Mouse (Mus musculus) olfactory bulb, adult 2 months (tissue): Measurements from ENCODE around the gene Plekhh3. TPM values are rescaled to one million over a fixed set of nuclear protein-coding genes. Genes with fewer than 3 reads are reported as not detected.
A peak's percentile ranks its signal among the peaks of the same experiment; 100 is the strongest.

Experiments used
- H3K27ac ChIP-seq: fragments of 200-500 bp; 2 replicates; pipeline ENCODE4 v1.5.1; 2012; ENCODE audit warnings: low read depth, low read length; ENCODE audit not compliant: insufficient read depth
- H3K4me1 ChIP-seq: fragments of 200-500 bp; 2 replicates; pipeline ENCODE4 v1.6.1; 2012; ENCODE audit warnings: low read length; ENCODE audit not compliant: control insufficient read depth, insufficient read depth
- H3K4me3 ChIP-seq: fragments of 200-500 bp; 2 replicates; pipeline ENCODE4 v1.5.1; 2012; ENCODE audit warnings: mild to moderate bottlenecking, low read depth, low read length, moderate library complexity; ENCODE audit not compliant: insufficient read depth
- CTCF ChIP-seq: fragments of 200-500 bp; IDR thresholded peaks from 2 replicates; pipeline ENCODE4 v1.5.1; 2012; ENCODE audit warnings: low read depth, mild to moderate bottlenecking, low read length, moderate library complexity; ENCODE audit not compliant: insufficient read depth
- POLR2A ChIP-seq: fragments of 200-500 bp; IDR thresholded peaks from 2 replicates; pipeline ENCODE4 v1.6.1; 2012; ENCODE audit warnings: mild to moderate bottlenecking, low read depth, low read length, moderate library complexity; ENCODE audit not compliant: insufficient read depth
- WGBS: fragments of 180-500 bp; shearing (Covaris S2); methylation state at CpG from one replicate; pipeline ENCODE4 v1.1.7; 2018; 5-methylcytosine and 5-hydroxymethylcytosine counted together
- polyA plus RNA-seq: library from polyadenylated mRNA; stranded (reverse); fragments of >200 nt; gene quantifications from 2 replicates; pipeline ENCODE4 v1.2.4, GENCODE M21; 2012; ENCODE audit warnings: low replicate concordance; ENCODE audit not compliant: missing spikeins, insufficient read depth, insufficient read length

Gene Plekhh3
- polyA plus RNA-seq, 1 experiment = not detected

- 3% methylated on average over 36 of the region's 36 CpGs for WGBS
These were observed 15.3 kb downstream of the Plekhh3 start, which contains the start of gene Tubg2 for GRCm38 (mm10) chr11:101155728-101156371. Gene Tubg2 (plus strand): TSS chr11:101155907.

GRCm38 (mm10) chr11:101155151-101155550 is 16.0 kb downstream of the Plekhh3 start:
- WGBS = 81% methylated on average over 6 of the region's 6 CpGs
- TF ChIP-seq CTCF (no peak), POLR2A (no peak)
- Histone ChIP-seq H3K27ac (no peak overlapping the region), H3K4me3 (no peak overlapping the region), H3K4me1 (peaks cover 14% of the 10 kb centered on the region)

More at GRCm38 (mm10) chr11:101155728-101156371, 15.3 kb downstream of the Plekhh3 start, which contains the start of gene Tubg2:
- Histone ChIP-seq H3K4me1 (peaks cover 14% of the 10 kb centered on the region), H3K4me3 (peak within 1 kb of the TSS; percentile 63), H3K27ac (peak within 1 kb of the TSS; percentile 87)
- TF ChIP-seq POLR2A (peak; percentile 86), CTCF (no peak)

- TF ChIP-seq POLR2A (no peak), CTCF (no peak)
- Histone ChIP-seq H3K4me3 (no peak overlapping the region), H3K4me1 (peaks cover 14% of the 10 kb centered on the region), H3K27ac (no peak overlapping the region)
These were observed 16.5 kb downstream of the Plekhh3 start for GRCm38 (mm10) chr11:101154648-101155047.

- 65% methylated on average over 1 of the region's 1 CpGs for WGBS
- TF ChIP-seq POLR2A (no peak), CTCF (no peak)
- no peak overlapping the region for H3K27ac ChIP-seq
- H3K4me3 ChIP-seq = no peak overlapping the region
- H3K4me1 ChIP-seq = peaks cover 23% of the 10 kb centered on the region
These were observed 18.3 kb downstream of the Plekhh3 start for GRCm38 (mm10) chr11:101152825-101153224.

- Histone ChIP-seq H3K4me3 (no peak overlapping the region), H3K4me1 (peaks cover 17% of the 10 kb centered on the region), H3K27ac (no peak overlapping the region)
- 55% methylated on average over 2 of the region's 2 CpGs for WGBS
- TF ChIP-seq CTCF (no peak), POLR2A (no peak)
These were observed 20.1 kb downstream of the Plekhh3 start for GRCm38 (mm10) chr11:101151063-101151462.

GRCm38 (mm10) chr11:101149178-101150105 is 21.7 kb downstream of the Plekhh3 start:
- WGBS = 36% methylated on average over 9 of the region's 9 CpGs
- TF ChIP-seq CTCF (no peak), POLR2A (no peak)
- Histone ChIP-seq H3K27ac (peak overlapping the region; percentile 58), H3K4me1 (peaks cover 11% of the 10 kb centered on the region), H3K4me3 (no peak overlapping the region)

- Histone ChIP-seq H3K4me1 (peaks cover 11% of the 10 kb centered on the region), H3K27ac (peak overlapping the region; percentile 58), H3K4me3 (no peak overlapping the region)
- TF ChIP-seq CTCF = no peak
- no peak for TF ChIP-seq POLR2A
- 52% methylated on average over 10 of the region's 10 CpGs for WGBS
These were observed 22.4 kb downstream of the Plekhh3 start for GRCm38 (mm10) chr11:101148751-101149150.

- peaks cover 11% of the 10 kb centered on the region for H3K4me1 ChIP-seq
- H3K27ac ChIP-seq = no peak overlapping the region
- TF ChIP-seq CTCF = no peak
- no peak for TF ChIP-seq POLR2A
- WGBS = 23% methylated on average over 10 of the region's 10 CpGs
- no peak overlapping the region for H3K4me3 ChIP-seq
These were observed 24.8 kb downstream of the Plekhh3 start for GRCm38 (mm10) chr11:101146377-101146776.

GRCm38 (mm10) chr11:101143338-101144225 is 27.6 kb downstream of the Plekhh3 start:
- peaks cover 10% of the 10 kb centered on the region for H3K4me1 ChIP-seq
- H3K4me3 ChIP-seq = peak overlapping the region; percentile 30
- TF ChIP-seq POLR2A (no peak), CTCF (no peak)
- 22% methylated on average over 19 of the region's 19 CpGs for WGBS
- H3K27ac ChIP-seq = peak overlapping the region; percentile 1; the same call in 1 of the 2 replicates
